Mouse (Mus musculus) B cell, adult 2 months (primary cell): ENCODE measurements around the gene Pacsin2.
"Not testable (repeated sequence)": the region's sequence is repeated elsewhere in the genome, so short reads cannot be mapped to it uniquely, and the experiment has no call there.

Source experiments
- DNase-seq, 2 experiments: peaks; one replicate each; pipeline ENCODE4 v3.0.0; 2022

Gene Pacsin2

DNA sequence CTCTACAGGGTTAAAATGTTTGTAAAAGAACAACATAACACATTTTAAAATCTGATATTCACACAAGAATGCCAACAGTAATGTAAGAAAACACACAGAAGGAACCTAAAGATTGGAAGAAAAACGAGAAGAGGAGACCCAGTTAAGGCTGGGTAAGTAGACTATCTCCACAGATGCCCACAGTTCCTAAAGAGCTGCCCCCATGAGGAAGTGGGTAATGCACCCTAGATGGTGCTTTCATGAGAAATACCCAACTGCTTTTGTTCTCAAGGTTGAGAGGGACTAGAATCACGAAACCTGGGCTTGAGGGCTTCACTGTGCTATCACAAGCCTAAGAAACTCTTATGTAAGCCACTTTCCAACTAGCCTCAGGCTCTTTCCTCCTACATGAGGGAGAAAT is 44.8 kb downstream of the Pacsin2 start:
- peak in 1 of 2 experiments; percentile 29 for DNase-seq

GRCm38 (mm10) chr15:83418685-83419084 is 45.7 kb downstream of the Pacsin2 start:
- no peak for DNase-seq

GRCm38 (mm10) chr15:83417916-83418315 is 46.5 kb downstream of the Pacsin2 start:
- no peak for DNase-seq

GRCm38 (mm10) chr15:83417407-83417806 is 47.0 kb downstream of the Pacsin2 start:
- no peak for DNase-seq

GRCm38 (mm10) chr15:83415391-83415790 is 49.0 kb downstream of the Pacsin2 start:
- no peak for DNase-seq

DNA sequence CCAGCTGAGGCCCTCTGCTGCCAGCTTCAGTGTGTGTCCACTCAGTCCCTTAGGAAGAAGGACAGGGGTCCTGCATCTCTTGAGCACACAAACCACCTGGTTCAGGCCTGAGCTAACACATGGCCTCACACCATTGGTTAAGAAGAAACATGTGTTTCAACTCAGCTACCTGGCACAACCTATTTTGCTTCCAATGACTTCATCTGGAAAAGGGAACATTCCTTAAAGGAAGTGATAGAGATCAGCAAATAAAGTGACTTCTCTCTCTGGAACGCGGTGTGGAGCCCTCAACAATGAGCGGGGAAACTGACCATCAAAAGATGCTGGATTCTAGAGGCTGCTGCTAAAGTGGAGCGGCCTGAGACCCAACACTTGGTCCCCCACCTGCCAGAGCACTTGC is 52.8 kb downstream of the Pacsin2 start:
- DNase-seq, result no peak

DNA sequence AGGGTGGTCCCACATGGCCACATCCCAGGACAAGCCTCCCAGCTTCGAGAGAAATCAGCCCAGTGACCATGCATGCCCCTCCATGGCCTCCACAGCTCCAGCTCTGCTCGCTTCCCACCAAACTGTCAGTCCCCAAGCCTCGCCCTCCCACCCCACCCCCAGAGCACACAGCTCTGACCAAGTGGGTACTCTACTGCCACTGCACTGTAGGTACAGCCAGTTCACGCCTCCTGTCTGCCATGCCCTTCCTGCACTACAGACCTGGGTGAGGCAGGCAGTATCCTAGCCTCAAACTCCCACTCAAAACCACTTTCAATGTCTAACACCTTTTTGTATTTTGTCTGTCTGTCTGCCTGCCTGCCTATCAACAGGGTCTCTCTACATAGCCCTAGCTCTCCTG is 53.7 kb downstream of the Pacsin2 start:
- DNase-seq, result no peak

- no peak for DNase-seq
Observed at GRCm38 (mm10) chr15:83410270-83410669, 54.1 kb downstream of the Pacsin2 start.

- no peak for DNase-seq
Observed at GRCm38 (mm10) chr15:83408692-83409442, 55.5 kb downstream of the Pacsin2 start.

GRCm38 (mm10) chr15:83408216-83408615 is 56.2 kb downstream of the Pacsin2 start:
- no peak for DNase-seq

DNA sequence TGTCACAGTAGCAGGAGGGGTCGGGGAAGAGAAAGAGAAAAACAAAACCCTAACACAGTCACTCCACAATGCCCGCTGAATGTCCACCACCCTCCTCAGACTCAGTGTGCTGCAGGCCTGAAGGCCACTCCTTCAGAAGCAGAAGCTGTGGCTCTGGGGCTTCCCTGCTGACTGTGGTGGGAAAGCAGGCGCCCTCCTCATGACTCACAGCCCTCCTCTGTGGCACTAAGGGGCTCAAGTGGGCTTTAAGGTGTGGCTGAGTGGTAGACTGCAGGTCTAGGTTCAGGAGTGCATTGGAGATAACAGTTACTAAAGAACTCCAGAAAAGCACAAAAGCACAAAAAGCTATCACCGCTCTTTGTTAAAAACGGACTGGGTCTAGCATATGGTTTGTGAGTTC is 56.9 kb downstream of the Pacsin2 start:
- DNase-seq, result no peak

GRCm38 (mm10) chr15:83405866-83406265 is 58.5 kb downstream of the Pacsin2 start:
- not testable (repeated sequence) for DNase-seq

DNA sequence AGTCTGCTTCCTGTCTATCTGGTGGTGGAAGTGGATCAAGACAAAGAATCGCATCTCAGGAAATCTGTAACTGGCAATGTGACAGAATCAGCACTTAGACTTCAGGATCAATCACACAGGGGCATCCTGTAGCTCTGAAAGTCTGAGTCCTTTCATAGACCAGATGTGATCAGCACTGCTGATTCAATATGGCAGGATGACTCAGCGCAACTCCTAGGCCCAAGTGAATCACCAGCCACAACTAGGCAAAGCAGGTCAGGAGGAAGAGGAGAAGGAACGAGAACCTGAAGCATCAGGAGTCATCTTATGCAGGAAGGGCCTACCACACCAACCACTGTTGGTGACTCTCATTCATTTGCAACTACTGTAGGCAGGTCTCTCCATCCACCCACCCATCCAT is 60.4 kb downstream of the Pacsin2 start:
- no peak for DNase-seq

- no peak for DNase-seq
Observed at GRCm38 (mm10) chr15:83403016-83403415, 61.4 kb downstream of the Pacsin2 start.

DNA sequence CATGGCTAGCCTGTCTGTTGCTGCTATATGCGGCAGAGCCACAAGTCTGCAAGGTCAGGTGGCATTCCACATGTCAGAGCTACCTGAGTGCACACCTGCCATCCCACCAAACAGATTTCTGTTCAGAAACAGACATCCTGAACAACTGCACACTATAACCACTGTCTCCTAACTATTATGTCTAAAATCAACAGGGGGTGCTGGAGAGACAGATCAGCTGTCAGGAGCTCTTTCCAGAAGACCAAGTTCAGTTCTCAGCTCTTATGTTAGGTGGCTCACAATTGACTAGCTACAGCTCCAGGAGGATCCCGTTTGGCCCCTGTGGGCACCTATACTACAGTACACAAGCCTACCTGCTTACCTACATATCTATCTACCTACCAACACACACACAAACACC is 71.7 kb downstream of the Pacsin2 start:
- DNase-seq, result no peak

- no peak for DNase-seq
Observed at GRCm38 (mm10) chr15:83387911-83388310, 76.5 kb downstream of the Pacsin2 start.

DNA sequence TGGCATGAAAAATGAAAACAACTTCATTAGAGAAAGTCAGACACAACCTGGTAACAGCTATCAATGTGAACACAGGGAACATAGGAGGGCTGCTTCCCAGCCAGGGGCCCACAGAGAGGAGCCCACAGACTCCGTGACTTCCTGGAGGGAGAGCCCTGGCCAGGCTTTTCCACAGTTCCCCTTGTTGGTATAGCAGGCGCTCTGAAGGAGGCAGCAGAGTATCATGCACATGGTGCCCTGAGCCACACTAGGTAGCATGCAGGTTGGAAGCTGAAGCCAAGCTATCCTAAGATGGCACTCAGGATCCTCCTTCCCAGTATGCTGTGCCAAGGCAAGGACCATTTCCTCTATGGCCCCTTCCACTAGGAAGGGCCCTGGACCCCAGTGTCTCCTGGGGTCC is 80.8 kb downstream of the Pacsin2 start:
- DNase-seq, result no peak

DNA sequence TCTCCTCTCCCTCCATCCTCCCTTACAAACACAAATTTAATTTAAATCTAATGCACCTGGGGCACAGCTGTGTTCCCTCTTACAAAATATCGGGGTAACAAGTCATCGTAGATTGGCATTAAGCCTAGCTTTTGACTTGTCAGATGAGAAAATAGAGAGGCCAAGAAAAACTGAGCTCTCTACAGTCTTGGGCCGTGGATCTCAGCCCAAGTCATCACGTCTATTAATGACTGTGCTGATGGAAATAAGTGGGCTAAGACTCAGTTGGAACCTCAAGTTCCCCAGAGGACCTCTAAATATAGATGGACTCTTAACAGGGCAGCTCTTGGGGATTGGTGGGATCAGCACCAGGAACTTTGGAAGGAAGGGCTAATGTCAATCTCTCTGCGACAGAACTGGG is 81.3 kb downstream of the Pacsin2 start:
- DNase-seq, result no peak

DNA sequence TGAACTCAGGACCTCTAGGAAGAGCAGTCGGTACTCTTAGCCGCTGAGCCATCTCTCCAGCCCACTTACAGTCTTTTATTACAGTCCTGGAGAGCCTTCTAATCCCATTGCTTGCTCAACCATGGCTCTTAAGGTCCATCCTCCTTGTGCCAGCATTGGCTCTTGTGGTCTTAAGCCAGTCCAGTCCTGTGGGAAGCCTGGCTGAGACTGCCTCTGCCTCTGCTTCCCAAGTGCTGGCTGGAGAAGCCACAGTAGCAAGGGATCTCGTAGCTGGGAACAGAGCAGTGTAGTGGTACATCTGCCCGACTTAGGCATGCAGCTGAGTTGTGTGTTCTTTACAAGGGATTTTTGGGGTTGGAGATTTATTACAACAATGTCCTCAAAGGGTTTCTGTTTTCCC is 81.9 kb downstream of the Pacsin2 start:
- DNase-seq, result no peak

DNA sequence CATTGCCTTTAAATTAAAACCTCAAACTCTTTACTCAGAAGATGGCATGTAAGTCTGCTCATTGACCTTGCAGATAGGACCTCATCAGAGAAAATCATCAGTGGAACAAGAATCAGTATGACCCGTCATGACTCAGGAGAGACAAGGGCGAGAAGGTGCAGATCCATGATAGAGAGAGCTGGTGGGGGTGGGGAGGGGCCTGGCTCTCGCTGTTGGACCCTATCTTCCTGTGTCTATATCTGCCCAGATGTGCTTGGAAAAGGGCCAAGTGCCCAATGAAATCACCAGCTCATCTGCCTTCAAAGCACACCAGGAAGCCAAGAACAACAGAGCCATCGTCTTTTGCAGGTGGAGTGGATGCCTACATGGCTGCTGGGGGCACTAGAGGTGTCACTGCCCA is 87.3 kb downstream of the Pacsin2 start:
- DNase-seq, result no peak

- peak; percentile 42 to 43 for DNase-seq
Observed at GRCm38 (mm10) chr15:83375136-83375535, 89.3 kb downstream of the Pacsin2 start.

DNA sequence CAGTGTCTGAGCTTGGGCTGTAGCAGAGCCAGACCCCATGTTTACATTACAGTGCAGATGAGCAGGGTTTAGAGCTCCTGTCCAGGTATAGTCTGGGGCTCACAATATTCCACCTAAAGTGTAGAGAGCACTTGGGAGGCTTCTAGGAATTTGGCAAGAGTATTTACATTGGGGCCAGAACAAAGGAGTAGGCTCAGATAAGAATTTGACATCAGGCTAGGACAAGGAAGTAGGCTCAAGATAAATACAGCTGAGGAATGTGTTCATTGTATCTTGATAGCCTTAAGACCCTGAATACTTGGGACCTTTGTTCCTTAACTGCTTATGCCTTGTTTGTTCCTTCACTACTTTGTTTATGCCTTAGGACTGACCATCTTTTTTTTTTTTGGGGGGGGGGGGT is 90.3 kb downstream of the Pacsin2 start:
- DNase-seq, result no peak

DNA sequence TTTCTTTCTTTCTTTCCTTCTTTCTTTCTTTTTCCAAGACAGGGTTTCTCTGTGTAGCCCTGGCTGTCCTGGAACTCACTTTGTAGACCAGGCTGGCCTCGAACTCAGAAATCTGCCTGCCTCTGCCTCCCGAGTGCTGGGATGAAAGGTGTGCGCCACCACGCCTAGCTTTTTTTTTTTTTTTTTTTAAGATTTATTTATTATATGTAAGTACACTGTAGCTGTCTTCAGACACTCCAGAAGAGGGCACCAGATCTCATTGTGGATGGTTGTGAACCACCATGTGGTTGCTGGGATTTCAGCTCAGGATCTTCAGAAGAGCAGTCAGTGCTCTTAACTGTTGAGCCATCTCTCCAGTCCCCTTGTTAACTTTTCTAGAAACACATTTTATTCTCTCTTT is 95.7 kb downstream of the Pacsin2 start:
- not testable (repeated sequence) for DNase-seq

DNA sequence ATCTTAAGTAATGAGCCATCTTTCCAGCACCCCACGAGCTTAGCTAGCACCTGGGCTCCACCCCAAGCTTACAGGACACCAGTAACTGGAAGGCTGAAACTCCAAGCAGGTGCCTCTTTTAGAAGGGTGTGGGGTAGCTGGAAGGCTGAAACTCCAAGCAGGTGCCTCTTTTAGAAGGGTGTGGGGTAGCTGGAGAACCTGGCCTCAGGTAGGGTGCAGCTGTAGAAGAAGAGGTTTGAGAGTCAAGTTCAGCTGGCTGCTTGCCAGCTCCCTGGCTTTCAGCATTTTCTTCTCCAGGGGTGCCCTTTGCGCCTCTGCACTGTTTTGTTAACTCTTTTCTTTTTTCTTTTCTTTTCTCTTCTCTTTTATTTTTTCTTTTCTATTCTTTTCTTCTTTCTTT is 96.1 kb downstream of the Pacsin2 start:
- no peak for DNase-seq

- DNase-seq, result peak; percentile 83 to 87
Observed at GRCm38 (mm10) chr15:83366933-83367552, 97.4 kb downstream of the Pacsin2 start.
